Mouse (Mus musculus) forebrain, embryonic 10.5 days (tissue): ENCODE measurements at regions not wholly inside any gene's neighbourhood (a gene's known extent, or its start where the extent isn't known, plus 50 kb on each side); places are given as distances from the start of the nearest gene placed in this dataset.

Experiments used
- DNase-seq: peaks from one replicate; pipeline ENCODE4 v3.0.0-alpha.2; 2017; ENCODE audit warnings: low spot score; ENCODE audit errors: extremely low spot score
- H3K27ac ChIP-seq: fragments of 300-500 bp; sonication (generic); 2 replicates; pipeline ENCODE4 v1.5.1; 2016; ENCODE audit warnings: mild to moderate bottlenecking
- H3K27me3 ChIP-seq: fragments of 300-500 bp; sonication (generic); 2 replicates; pipeline ENCODE4 v1.6.1; 2016; ENCODE audit warnings: mild to moderate bottlenecking; ENCODE audit not compliant: poor library complexity, severe bottlenecking
- H3K36me3 ChIP-seq: fragments of 300-500 bp; sonication (generic); replicated peaks from 2 replicates; pipeline ENCODE4 v1.6.1; 2016; ENCODE audit warnings: mild to moderate bottlenecking, moderate library complexity
- H3K4me1 ChIP-seq: fragments of 300-500 bp; sonication (generic); 2 replicates; pipeline ENCODE4 v1.6.1; 2016
- H3K4me3 ChIP-seq: fragments of 300-500 bp; sonication (generic); 2 replicates; pipeline ENCODE4 v1.5.1; 2016; ENCODE audit warnings: mild to moderate bottlenecking, moderate library complexity
- H3K9me3 ChIP-seq: fragments of 300-500 bp; sonication (generic); 2 replicates; pipeline ENCODE4 v1.6.1; 2016; ENCODE audit warnings: mild to moderate bottlenecking, moderate library complexity
- WGBS: fragments of 180-500 bp; shearing (Covaris S2); methylation state at CpG from one replicate; pipeline ENCODE4 v1.1.7; 2016; 5-methylcytosine and 5-hydroxymethylcytosine counted together

DNA sequence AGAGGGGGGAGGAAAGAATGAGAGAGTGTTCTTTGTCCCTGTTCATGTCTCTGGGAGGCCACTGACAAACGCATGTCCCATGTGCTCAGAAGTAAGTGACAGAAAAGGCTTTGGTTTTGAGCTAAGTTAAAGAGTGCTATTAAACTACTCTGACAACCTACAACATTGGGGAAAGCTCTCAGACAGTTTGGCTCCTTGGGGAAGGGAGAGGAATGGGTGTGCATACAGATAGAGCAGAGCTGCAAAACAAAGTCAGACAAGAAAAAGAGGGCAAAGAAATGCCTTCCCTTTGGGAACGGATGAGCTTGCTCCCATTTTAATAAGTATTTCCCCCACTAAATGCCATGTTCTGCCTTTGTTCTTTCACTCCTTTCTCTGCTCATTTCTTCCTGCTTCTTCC, 94.0 kb downstream of the Ehf start:
- Histone ChIP-seq H3K4me1 (peaks cover 9% of the 10 kb centered on the region; the same call in 1 of the 2 replicates), H3K27ac (no peak overlapping the region), H3K36me3 (no peaks in the 10 kb centered on the region), H3K9me3 (no peaks in the 10 kb centered on the region), H3K4me3 (no peak overlapping the region), H3K27me3 (no peaks in the 10 kb centered on the region)
- WGBS = 84% methylated on average over 2 of the region's 2 CpGs
- DNase-seq = no peak

DNA sequence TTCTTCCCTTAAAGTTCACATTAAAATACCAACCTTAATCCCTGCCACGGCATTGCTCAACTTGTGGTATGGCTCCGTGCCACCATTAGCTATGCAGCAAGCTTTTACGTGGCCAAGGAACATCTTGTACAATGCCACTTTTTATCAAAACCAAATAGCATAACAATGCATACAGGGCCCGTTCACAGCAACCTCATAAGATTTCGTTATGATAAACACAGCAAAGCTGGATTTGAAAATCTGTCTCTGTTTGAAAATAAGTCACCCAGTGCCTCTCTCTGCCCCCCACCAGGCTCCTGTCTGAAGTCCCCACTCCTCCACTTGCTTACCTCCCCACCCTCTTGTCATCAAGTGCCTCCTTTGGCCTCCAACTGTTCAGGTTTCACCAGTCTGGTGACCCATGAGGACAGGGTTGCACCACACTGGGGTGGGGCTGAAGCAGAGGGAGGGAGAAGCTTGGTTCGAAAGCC, 93.5 kb downstream of the Ehf start:
- DNase-seq = no peak
- Histone ChIP-seq H3K4me1 (peaks cover 9% of the 10 kb centered on the region; the same call in 1 of the 2 replicates), H3K27ac (no peak overlapping the region), H3K4me3 (no peak overlapping the region), H3K27me3 (no peaks in the 10 kb centered on the region), H3K36me3 (no peaks in the 10 kb centered on the region), H3K9me3 (no peaks in the 10 kb centered on the region)
- 92% methylated on average over 6 of the region's 6 CpGs for WGBS

DNA sequence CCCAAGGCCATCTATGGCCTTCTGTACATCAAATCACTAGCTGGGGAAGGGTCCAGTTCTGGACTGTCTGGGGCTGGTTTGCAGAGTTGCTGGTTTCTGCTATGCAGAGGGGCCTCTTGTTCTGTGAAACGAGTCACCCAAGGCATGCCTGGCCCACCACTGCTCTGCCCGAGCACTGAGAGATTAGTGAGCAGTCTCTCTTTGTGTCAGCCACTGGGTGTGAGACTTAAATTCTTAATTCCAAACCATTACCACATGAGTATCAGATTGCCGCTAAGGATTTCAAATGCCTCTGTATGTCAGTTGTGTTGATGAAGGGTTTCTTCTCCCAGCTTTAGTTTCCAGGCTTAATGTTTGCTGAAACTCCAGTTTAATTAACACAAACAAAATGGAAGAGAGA, 91.9 kb downstream of the Ehf start:
- WGBS = 49% methylated on average over 3 of the region's 3 CpGs
- DNase-seq = no peak

More for the DNA sequence above, 91.9 kb downstream of the Ehf start:
- no peak overlapping the region for H3K27ac ChIP-seq
- no peak overlapping the region for H3K4me3 ChIP-seq
- no peaks in the 10 kb centered on the region for H3K36me3 ChIP-seq
- H3K27me3 ChIP-seq = no peaks in the 10 kb centered on the region
- peaks cover 21% of the 10 kb centered on the region for H3K4me1 ChIP-seq
- no peaks in the 10 kb centered on the region for H3K9me3 ChIP-seq
